In the genomic region with DNA sequence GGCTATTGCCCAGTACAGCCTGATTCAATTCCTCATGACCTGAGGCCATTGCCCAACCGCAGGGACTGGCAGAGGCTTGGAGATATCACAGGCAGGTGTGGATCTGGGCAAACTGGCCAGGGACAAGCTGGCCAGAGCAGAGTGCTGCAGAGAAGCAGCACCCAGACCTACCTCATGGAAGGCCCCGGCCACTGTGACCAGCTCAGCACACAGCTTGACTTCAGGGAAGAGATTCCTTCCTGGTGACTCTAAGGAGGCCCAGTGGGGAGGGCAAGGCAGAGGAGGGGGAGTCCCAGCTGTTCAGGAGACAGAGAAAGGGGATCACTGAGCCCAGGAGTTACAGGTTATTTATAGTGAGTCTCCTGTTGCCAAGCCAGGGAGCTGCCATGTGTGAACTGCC, we compare ENCODE assay signal across 18 mouse cellular contexts. TPM values are rescaled to one million over a fixed set of nuclear protein-coding genes. Genes with fewer than 3 reads are reported as not detected.
DNase-seq lines count a peak whose midpoint lies in the region; ATAC-seq and TF ChIP-seq lines count a peak whose summit lies in the region.
"Had no signal": no experiment of that assay in that cellular context is flagged by ENCODE, and none has a peak within 500 bp of the region (broad histone marks: within the 10 kb centered on the region; RNA-seq: fewer than 3 reads in every experiment).

No protein-coding gene starts in this region.

- H3K9me3 ChIP-seq in midbrain, embryonic 12.5 days: no peaks in the 10 kb centered on the region
- H3K9me3 ChIP-seq in midbrain, embryonic 11.5 days (ENCODE audit: control insufficient read depth, low read length): no peaks in the 10 kb centered on the region
- no peaks in the 10 kb centered on the region for H3K9me3 ChIP-seq in stomach, postnatal 0 days (ENCODE audit: control insufficient read depth, low read length)
- no peaks in the 10 kb centered on the region for H3K9me3 ChIP-seq in kidney, embryonic 15.5 days (replicated peaks)
- H3K9me3 ChIP-seq: embryonic facial prominence, embryonic 13.5 days; forebrain, embryonic 15.5 days; neural tube, embryonic 12.5 days had no signal

- H3K79me2 ChIP-seq in heart, adult 2 months (replicated peaks; ENCODE audit: control insufficient read depth, insufficient read depth, low read length): no peaks in the 10 kb centered on the region

- peak; percentile 40; the same call in 1 of the 2 replicates for TF ChIP-seq EP300 in heart, adult 2 months (IDR thresholded peaks at IDR 0.05; ENCODE audit: insufficient read depth, low read depth, low read length)
- no peak for TF ChIP-seq EP300 in stomach, postnatal 0 days (optimal IDR thresholded peaks at IDR 0.05)

- H3K4me2 ChIP-seq in midbrain, embryonic 12.5 days (replicated peaks): no peak overlapping the region
- H3K4me2 ChIP-seq in midbrain, embryonic 11.5 days: no peak overlapping the region
- H3K4me2 ChIP-seq in stomach, postnatal 0 days (replicated peaks; ENCODE audit: low read depth): no peak overlapping the region
- no peak overlapping the region for H3K4me2 ChIP-seq in kidney, embryonic 15.5 days
- H3K4me2 ChIP-seq: embryonic facial prominence, embryonic 13.5 days; forebrain, embryonic 15.5 days; neural tube, embryonic 12.5 days had no signal

- intact Hi-C loops in heart, adult 2 months (cut with DNase I): no loop called here
- intact Hi-C loops in heart, postnatal 25 days (cut with DNase I): no loop called here
- intact Hi-C loops in heart, postnatal 10 days (cut with DNase I): no loop called here
- intact Hi-C loops in left cerebral cortex, postnatal 36 days (cut with DNase I): no loop called here

- peaks cover 3% of the 10 kb centered on the region for H3K4me1 ChIP-seq in heart, adult 2 months (ENCODE audit: control insufficient read depth, insufficient read depth, low read length)
- H3K4me1 ChIP-seq in midbrain, embryonic 12.5 days: peaks cover 19% of the 10 kb centered on the region
- peaks cover 14% of the 10 kb centered on the region for H3K4me1 ChIP-seq in midbrain, embryonic 11.5 days (ENCODE audit: control insufficient read depth, insufficient read depth, low read length)
- peaks cover 8% of the 10 kb centered on the region; the same call in 1 of the 2 replicates for H3K4me1 ChIP-seq in stomach, postnatal 0 days (replicated peaks; ENCODE audit: control insufficient read depth, insufficient read depth)
- peaks cover 34% of the 10 kb centered on the region for H3K4me1 ChIP-seq in kidney, embryonic 15.5 days

- no peak overlapping the region for H3K9ac ChIP-seq in heart, adult 2 months (ENCODE audit: low read depth, low read length)
- H3K9ac ChIP-seq in midbrain, embryonic 12.5 days (replicated peaks): no peak overlapping the region
- no peak overlapping the region for H3K9ac ChIP-seq in midbrain, embryonic 11.5 days (ENCODE audit: low read length)
- 0 out of 2 replicates have a peak overlapping the region, but pooled peaks have one; percentile 18 for H3K9ac ChIP-seq in stomach, postnatal 0 days (ENCODE audit: low read length)
- H3K9ac ChIP-seq in kidney, embryonic 15.5 days: no peak overlapping the region
- H3K9ac ChIP-seq: embryonic facial prominence, embryonic 13.5 days; forebrain, embryonic 15.5 days; neural tube, embryonic 12.5 days had no signal

- peak in 1 of 2 experiments; percentile 56 for DNase-seq in heart, adult 2 months
- DNase-seq in heart, postnatal 25 days (ENCODE audit: low spot score): no peak
- DNase-seq in midbrain, embryonic 11.5 days (ENCODE audit: low spot score, missing footprints): no peak
- DNase-seq in heart, postnatal 10 days: peak; percentile 45 to 46
- DNase-seq in stomach, postnatal 0 days (ENCODE audit: low spot score): no peak
- DNase-seq in left cerebral cortex, postnatal 36 days (ENCODE audit: low spot score in 2 of 2): no peak
- DNase-seq: cerebellum, postnatal 25 days; kidney, adult 2 months; lung, adult 18-20 months; lung, postnatal 4 days; thymus, postnatal 14 days had no signal

- H3K27me3 ChIP-seq in heart, adult 2 months (ENCODE audit: control insufficient read depth, insufficient read depth, low read length): no peaks in the 10 kb centered on the region
- no peaks in the 10 kb centered on the region for H3K27me3 ChIP-seq in midbrain, embryonic 12.5 days
- H3K27me3 ChIP-seq in midbrain, embryonic 11.5 days (ENCODE audit: control insufficient read depth, insufficient read depth, low read length): no peaks in the 10 kb centered on the region
- no peaks in the 10 kb centered on the region for H3K27me3 ChIP-seq in stomach, postnatal 0 days (ENCODE audit: control insufficient read depth, insufficient read depth, low read length)
- H3K27me3 ChIP-seq in kidney, embryonic 15.5 days: no peaks in the 10 kb centered on the region
- H3K27me3 ChIP-seq: embryonic facial prominence, embryonic 13.5 days; forebrain, embryonic 15.5 days; neural tube, embryonic 12.5 days had no signal

- H3K4me3 ChIP-seq in heart, adult 2 months: no peak overlapping the region
- no peak overlapping the region for H3K4me3 ChIP-seq in midbrain, embryonic 12.5 days
- no peak overlapping the region for H3K4me3 ChIP-seq in midbrain, embryonic 11.5 days (ENCODE audit: low read depth, low read length)
- no peak overlapping the region for H3K4me3 ChIP-seq in stomach, postnatal 0 days (ENCODE audit: low read depth, low read length)
- H3K4me3 ChIP-seq in kidney, embryonic 15.5 days (replicated peaks): no peak overlapping the region
- H3K4me3 ChIP-seq: embryonic facial prominence, embryonic 13.5 days; forebrain, embryonic 15.5 days; layer of hippocampus, adult 2 months; neural tube, embryonic 12.5 days had no signal

- TF ChIP-seq CTCF in heart, adult 2 months (IDR thresholded peaks at IDR 0.05): no peak
- TF ChIP-seq CTCF in stomach, postnatal 0 days (IDR thresholded peaks at IDR 0.05; ENCODE audit: low read depth): no peak

- no peak for ATAC-seq in midbrain, embryonic 12.5 days (ENCODE audit: low FRiP score, low read depth)
- ATAC-seq in midbrain, embryonic 11.5 days (ENCODE audit: low FRiP score): no peak
- no peak for ATAC-seq in stomach, postnatal 0 days (ENCODE audit: low FRiP score, low TSS enrichment)
- ATAC-seq in kidney, embryonic 15.5 days (replicated peaks; ENCODE audit: low FRiP score): no peak
- ATAC-seq: forebrain, embryonic 15.5 days; midbrain, embryonic 16.5 days had no signal

- WGBS in heart, adult 2 months: 64% methylated on average over 2 of the region's 2 CpGs
- WGBS in midbrain, embryonic 12.5 days: 95% methylated on average over 2 of the region's 2 CpGs
- WGBS in midbrain, embryonic 11.5 days: 77% methylated on average over 2 of the region's 2 CpGs
- 47% methylated on average over 2 of the region's 2 CpGs for WGBS in stomach, postnatal 0 days
- WGBS in kidney, embryonic 15.5 days: 64% methylated on average over 2 of the region's 2 CpGs

- H3K36me3 ChIP-seq in heart, adult 2 months (ENCODE audit: control insufficient read depth, insufficient read depth, low read length): no peaks in the 10 kb centered on the region
- H3K36me3 ChIP-seq in midbrain, embryonic 12.5 days: peaks cover under 1% of the 10 kb centered on the region; the same call in 1 of the 2 replicates
- 0 out of 2 replicates have a peak, but pooled peaks cover 5% of the 10 kb centered on the region for H3K36me3 ChIP-seq in midbrain, embryonic 11.5 days (ENCODE audit: control insufficient read depth, insufficient read depth, low read length)
- no peaks in the 10 kb centered on the region for H3K36me3 ChIP-seq in stomach, postnatal 0 days (ENCODE audit: control insufficient read depth, insufficient read depth, low read length)
- H3K36me3 ChIP-seq in kidney, embryonic 15.5 days: peaks cover 8% of the 10 kb centered on the region; the same call in 1 of the 2 replicates
- H3K36me3 ChIP-seq: forebrain, embryonic 15.5 days; neural tube, embryonic 12.5 days had no signal

- TF ChIP-seq POLR2A in heart, adult 2 months (IDR thresholded peaks at IDR 0.05; ENCODE audit: insufficient read depth, low read depth, low read length): no peak

- peak overlapping the region; percentile 45 for H3K27ac ChIP-seq in heart, adult 2 months
- H3K27ac ChIP-seq in midbrain, embryonic 12.5 days (replicated peaks): 0 out of 2 replicates have a peak overlapping the region, but pooled peaks have one; percentile 17
- H3K27ac ChIP-seq in midbrain, embryonic 11.5 days (ENCODE audit: low read depth, low read length): no peak overlapping the region
- H3K27ac ChIP-seq in stomach, postnatal 0 days (replicated peaks): peak overlapping the region; percentile 73
- no peak overlapping the region; the same call in 1 of the 2 replicates for H3K27ac ChIP-seq in kidney, embryonic 15.5 days
- H3K27ac ChIP-seq: embryonic facial prominence, embryonic 13.5 days; forebrain, embryonic 15.5 days; layer of hippocampus, adult 2 months; neural tube, embryonic 12.5 days had no signal

RNA-seq across cellular contexts. Expression of a gene that starts 2.2 kb away (rescaled TPM):
- 1 to 10 TPM; 3.4 to 4.2 TPM for total RNA-seq in heart, adult 2 months (2021)
- polyA plus RNA-seq in heart, adult 2 months (2012; rRNA removed): 7.2 and 10.2 TPM in 2 replicates
- total RNA-seq in heart, postnatal 25 days (2021): 1 to 10 TPM; 2.7 to 3.1 TPM
- polyA plus RNA-seq in midbrain, embryonic 12.5 days (2016; fragmentation: Nextera tagmentation; extraction: Ambion mirVana): 39.5 and 43.5 TPM in 2 replicates
- polyA plus RNA-seq in midbrain, embryonic 11.5 days (2014; fragmentation: Nextera tagmentation; extraction: Ambion mirVana): 18.9 and 22.1 TPM in 2 replicates
- 10 to 100 TPM in 1 of 2 experiments, 1 to 10 TPM in 1; 8.5 to 10.7 TPM for total RNA-seq in heart, postnatal 10 days (2021)
- polyA plus RNA-seq in stomach, postnatal 0 days (2015; fragmentation: Nextera tagmentation; extraction: Ambion mirVana): 28.9 and 30.4 TPM in 2 replicates
- 28.9 and 34.9 TPM in 2 replicates for polyA plus RNA-seq in kidney, embryonic 15.5 days (2015; fragmentation: Nextera tagmentation; extraction: Ambion mirVana)
- 10 to 100 TPM; 16.1 to 21.0 TPM for total RNA-seq in left cerebral cortex, postnatal 36 days (2021)

RNA-seq across cellular contexts. Expression of a gene that starts 39.1 kb away (rescaled TPM):
- total RNA-seq in heart, adult 2 months (2021): 1 to 10 TPM; 5.1 to 6.8 TPM
- polyA plus RNA-seq in heart, adult 2 months (2012; rRNA removed): 6.0 and 6.2 TPM in 2 replicates
- 1 to 10 TPM; 3.2 to 4.0 TPM for total RNA-seq in heart, postnatal 25 days (2021)
- 74.2 and 87.2 TPM in 2 replicates for polyA plus RNA-seq in midbrain, embryonic 12.5 days (2016; fragmentation: Nextera tagmentation; extraction: Ambion mirVana)
- polyA plus RNA-seq in midbrain, embryonic 11.5 days (2014; fragmentation: Nextera tagmentation; extraction: Ambion mirVana): 91.3 and 115 TPM in 2 replicates
- total RNA-seq in heart, postnatal 10 days (2021): 10 to 100 TPM; 11.9 to 14.5 TPM
- polyA plus RNA-seq in stomach, postnatal 0 days (2015; fragmentation: Nextera tagmentation; extraction: Ambion mirVana): 29.2 and 31.2 TPM in 2 replicates
- 126 and 135 TPM in 2 replicates for polyA plus RNA-seq in kidney, embryonic 15.5 days (2015; fragmentation: Nextera tagmentation; extraction: Ambion mirVana)
- total RNA-seq in left cerebral cortex, postnatal 36 days (2021): 1 to 10 TPM; 1.5 TPM

Comparison
In these comparisons a context has a peak if more than half of its experiments do, and no peak if none do; other contexts are left out.
1. DNase-seq: peak in heart, postnatal 10 days (2 of 2); none in heart, postnatal 25 days (single experiment), midbrain, embryonic 11.5 days (single experiment), stomach, postnatal 0 days (single experiment) and left cerebral cortex, postnatal 36 days (0 of 2).
2. H3K27ac ChIP-seq: peak in heart, adult 2 months (single experiment), midbrain, embryonic 12.5 days (single experiment) and stomach, postnatal 0 days (single experiment); none in midbrain, embryonic 11.5 days (single experiment) and kidney, embryonic 15.5 days (single experiment).